Mouse (Mus musculus) erythroblast, embryonic 14.5 days (primary cell): Measurements from ENCODE around the gene Mical1.

ENCODE experiments used
- GATA1 ChIP-seq: IDR thresholded peaks from 2 replicates; pipeline ENCODE4 v1.6.1; 2012; ENCODE audit warnings: low read length, inconsistent platforms, mixed read lengths
- TAL1 ChIP-seq: IDR thresholded peaks from 3 replicates; pipeline ENCODE4 v1.6.1; 2012; ENCODE audit warnings: low read length, inconsistent platforms, mixed read lengths

DNA sequence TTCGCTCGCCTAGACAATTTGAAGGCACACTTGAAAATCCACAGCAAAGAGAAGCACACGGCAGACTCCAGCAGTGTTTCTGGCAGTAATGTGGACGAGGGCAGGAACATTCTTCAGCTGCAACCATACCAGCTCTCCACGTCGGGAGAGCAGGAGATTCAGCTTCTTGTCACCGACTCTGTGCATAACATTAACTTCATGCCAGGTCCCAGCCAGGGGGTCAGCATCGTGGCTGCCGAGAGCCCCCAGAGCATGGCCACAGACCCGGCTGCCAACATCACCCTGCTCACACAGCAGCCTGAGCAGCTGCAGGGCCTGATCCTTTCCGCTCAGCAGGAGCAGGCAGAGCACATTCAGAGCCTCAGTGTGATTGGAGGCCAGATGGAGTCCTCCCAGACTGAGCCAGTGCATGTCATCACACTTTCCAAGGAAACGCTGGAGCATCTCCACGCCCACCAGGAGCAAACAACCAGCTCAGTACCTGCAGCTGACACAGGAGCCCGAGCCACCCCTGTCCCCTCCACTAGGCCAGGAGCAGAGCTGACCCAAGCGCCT lies 11.6 kb upstream of the Mical1 start:
- no peak for TF ChIP-seq TAL1
- TF ChIP-seq GATA1, result no peak
